Mouse (Mus musculus): Measurements from ENCODE around the gene Ubl4b.

Ubl4b gene

DNA sequence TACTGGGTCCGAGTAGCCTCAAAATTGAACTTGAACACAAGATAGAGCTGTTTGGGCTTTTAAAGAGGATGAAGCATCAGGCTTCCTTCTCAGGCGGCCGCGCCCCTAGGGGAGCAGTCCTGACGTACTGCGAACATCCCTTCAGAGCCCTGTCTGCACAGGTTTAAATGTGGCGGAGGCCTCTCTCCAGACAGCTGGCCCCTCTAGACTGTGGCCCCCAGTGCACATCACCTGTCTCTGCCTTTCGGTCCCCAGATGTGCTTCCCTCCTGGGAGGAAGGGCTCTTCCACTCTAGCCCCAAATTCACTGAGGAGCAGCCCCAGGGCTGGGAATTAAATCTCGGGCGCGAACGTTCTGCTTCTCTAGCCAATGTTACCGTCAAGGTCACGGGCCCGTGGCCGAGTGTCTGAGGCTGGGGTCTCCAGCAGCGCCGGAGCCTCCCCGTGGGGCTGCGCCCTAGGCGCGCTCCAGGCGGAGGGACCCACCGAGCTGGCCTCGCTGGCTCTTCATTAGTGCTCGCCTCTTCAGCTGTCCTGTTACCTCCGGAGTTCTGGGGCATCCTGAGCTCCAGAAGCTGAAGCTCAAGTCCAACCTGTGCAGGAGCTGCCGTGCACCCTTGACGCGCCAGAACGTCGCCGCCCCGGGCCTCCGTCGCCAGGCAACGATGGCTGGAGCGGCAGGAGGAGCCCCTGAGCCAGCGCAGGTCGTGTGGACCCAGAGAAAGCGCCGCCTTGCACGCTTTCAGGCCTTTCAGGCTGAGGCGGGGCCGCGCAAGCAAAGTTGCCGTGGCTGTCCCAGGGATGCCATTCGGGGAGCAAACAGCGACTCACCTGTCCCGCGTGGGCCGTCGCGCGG lies 37.9 kb downstream of the Ubl4b start:
- peak; percentile 37 for DNase-seq

DNA sequence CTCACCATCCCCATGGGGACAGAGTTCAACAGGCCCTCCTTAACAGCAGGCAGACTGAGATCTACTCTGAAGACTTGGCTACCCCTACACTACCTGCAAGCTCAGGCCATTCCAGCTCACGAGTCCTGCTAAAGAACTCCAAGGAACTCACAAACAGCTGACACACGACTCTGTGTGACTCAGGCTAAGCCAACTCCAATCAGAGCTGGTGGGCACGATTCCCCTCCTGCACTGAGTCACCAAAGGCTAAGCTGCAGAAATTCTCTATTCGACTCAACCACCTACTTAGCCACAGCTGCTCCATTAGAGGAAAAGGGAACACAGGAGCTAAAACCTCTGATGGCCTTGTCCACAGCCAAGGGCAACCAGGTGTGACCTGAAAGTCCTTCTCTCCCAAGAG lies 38.9 kb downstream of the Ubl4b start:
- no peak for DNase-seq

DNA sequence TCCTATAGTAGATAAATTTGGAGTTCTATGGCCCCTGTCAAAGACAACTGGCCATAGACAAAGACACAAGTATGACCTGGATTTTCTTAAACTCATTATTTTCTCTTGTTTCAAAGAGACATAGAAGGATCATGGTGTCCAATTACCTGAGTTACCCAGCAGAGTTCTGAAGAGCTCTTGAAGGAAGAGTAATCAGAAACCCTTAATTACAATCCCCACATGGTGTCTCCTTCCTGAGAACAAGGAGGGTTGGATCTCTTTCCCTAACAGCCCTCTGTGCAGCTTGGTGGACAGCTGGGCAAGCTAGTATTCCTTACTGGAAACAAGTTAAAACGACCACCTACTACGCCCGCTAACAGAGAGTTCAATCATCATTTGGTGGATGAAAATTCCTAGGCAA lies 43.5 kb downstream of the Ubl4b start:
- no peak for DNase-seq

DNA sequence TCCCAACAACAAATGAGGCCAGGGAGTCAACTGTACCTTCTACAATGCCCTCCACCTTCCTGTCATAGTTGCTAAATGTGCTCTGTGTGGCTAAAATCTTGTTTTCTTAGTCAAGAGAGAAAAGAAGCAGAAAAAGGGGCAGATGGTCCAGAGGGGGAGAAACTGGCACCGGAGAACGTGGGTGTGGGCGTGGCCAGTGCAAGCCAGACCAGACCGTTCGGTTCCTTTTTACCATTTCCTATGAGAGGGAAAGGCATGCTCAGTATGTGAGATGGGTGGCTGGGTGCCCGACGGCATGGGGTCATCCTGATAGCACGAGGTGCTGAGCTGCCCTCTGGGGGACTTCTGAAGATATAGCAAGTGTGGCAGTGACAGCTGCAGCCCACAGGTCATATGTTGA lies 46.2 kb downstream of the Ubl4b start:
- DNase-seq, result no peak

DNA sequence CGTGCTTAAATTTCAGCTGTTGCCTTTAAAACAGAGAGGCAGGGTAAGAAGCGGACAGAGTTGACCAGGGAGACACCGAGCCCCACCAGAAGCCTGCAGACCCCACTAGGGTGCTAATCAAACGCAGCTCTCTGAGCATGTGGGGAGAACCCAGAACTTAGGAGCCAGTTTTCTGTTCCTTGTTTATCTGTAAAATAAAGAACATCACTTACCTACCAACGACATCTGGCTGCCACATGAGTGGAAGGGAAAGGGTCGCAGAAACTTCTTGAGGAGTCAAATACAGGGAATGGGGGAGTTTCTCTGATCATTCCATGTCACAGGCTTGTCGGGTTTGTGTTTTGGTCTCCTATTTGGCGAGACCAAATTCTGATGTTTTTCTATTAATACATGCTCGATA lies 46.9 kb downstream of the Ubl4b start:
- no peak for DNase-seq

DNA sequence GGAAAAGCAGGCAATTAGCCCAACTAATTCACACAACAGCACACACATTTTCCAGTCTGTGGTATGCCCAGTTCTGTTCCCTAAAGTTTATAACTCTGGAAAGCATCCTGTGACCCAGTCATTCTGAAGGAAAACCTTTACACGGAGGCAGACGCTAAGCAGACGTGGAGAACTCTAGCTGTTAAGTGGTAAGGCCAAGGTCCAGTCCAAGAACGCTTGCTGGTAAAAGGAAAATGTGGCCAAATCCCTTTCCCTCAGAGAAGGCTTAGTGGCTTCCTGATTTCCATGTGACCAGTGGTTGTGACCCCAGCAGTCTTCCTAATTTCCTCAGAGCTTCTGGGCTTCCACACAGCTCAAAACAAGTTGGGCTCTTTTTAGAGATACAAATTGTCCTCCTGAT lies 48.3 kb downstream of the Ubl4b start:
- DNase-seq, result peak; percentile 62

DNA sequence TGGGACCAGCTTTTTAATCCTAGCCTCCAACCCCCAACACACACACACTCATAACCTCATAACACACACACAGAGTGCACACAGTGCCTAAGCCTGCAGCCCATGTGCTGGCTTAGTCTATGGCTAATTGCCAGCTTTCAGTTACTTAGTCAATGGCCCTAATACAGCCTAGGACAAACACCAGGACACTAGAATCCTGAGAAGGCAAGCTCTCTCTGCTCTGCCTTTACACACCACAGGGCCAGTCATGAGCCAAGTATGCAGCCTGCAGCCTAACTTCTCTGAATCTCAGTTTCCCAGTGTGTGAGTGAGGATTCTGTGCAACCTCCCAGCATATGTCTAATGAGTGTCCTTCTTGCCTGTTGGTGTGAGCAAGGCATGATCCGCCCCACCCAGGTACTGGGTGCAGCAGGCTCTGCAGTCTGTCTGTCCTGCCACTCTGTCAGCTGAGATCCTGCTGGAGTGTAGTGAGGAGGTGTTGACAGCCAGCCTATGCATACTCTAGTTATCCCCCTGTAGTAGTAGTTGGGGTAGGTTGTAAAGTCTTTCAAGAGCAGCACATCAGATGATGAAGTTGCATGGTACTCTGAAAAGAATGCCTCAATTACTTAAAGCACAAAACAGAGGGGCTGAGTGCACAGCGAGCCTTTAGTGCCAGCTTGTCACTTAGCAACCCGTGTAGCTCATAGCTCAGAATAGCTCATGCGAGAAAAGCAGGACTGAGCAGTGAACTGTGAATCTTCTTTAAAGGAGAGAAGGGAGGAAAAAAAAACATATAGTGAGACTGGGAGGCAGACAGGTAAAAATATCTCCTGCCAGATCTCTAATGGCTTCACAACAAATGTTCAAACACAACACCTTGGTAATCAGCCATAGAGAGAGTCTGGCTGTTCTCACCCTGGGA lies 49.2 kb downstream of the Ubl4b start:
- DNase-seq, result peak; percentile 73

DNA sequence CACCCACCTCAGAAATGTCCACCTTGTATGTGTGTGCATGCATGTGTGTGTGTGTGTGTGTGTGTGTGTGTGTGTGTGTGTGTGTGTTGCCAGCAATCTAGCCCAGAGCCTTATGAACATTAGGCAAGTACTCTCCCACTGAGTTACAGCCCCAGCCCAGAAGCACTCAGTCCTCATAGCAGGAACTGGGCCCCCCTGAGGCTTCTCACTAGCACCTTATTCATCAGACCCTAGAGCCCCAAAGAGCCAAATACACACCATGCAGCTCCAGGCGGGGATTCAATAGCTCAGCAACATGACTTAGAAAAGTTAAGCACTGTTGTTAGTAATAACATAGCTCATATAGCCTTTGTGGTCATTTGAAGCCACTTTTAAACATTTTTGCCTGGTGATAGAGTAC lies 50.3 kb downstream of the Ubl4b start:
- DNase-seq, result no peak

DNA sequence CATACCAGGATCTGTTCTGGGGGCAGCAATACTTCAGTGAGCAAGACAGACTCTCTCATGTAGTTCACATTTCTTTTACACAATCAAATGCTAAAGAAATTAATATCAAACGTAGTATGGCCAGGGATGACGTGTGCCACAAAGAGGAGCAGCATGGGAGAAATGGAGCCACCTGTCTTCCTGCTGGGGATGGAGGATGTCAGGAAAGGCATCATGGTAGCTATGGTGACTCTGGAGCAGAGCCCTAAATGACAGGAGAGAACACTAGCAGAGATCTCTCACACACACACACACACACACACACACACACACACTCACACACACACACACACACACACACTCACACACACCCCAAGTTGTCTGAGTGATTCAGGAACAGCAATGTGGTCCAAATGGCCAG lies 51.2 kb downstream of the Ubl4b start:
- DNase-seq, result no peak

Data from kidney, adult 11 months (tissue).